Mouse (Mus musculus) adrenal gland, adult 18-20 months (tissue): ENCODE measurements around the gene Ssbp4. TPM values are rescaled to one million over a fixed set of nuclear protein-coding genes. Genes with fewer than 3 reads are reported as not detected.
A peak's percentile ranks its signal among the peaks of the same experiment; 100 is the strongest.
"Not testable (repeated sequence)": the region's sequence is repeated elsewhere in the genome, so short reads cannot be mapped to it uniquely, and the experiment has no call there.

Experiments
- DNase-seq, 2 experiments: peaks; one replicate each; pipeline ENCODE4 v3.0.0; 2021 to 2022; ENCODE audit warnings: low spot score in 2 of 2
- total RNA-seq, 2 experiments: library from RNA; stranded (reverse); gene quantifications; 1 replicate in 1 of 2; 2 replicates in 1 of 2; pipeline ENCODE4 v1.2.3; 2021

The Ssbp4 gene
- total RNA-seq, 2 experiments from 2014 or later: 78.5 to 86.9 TPM

DNA sequence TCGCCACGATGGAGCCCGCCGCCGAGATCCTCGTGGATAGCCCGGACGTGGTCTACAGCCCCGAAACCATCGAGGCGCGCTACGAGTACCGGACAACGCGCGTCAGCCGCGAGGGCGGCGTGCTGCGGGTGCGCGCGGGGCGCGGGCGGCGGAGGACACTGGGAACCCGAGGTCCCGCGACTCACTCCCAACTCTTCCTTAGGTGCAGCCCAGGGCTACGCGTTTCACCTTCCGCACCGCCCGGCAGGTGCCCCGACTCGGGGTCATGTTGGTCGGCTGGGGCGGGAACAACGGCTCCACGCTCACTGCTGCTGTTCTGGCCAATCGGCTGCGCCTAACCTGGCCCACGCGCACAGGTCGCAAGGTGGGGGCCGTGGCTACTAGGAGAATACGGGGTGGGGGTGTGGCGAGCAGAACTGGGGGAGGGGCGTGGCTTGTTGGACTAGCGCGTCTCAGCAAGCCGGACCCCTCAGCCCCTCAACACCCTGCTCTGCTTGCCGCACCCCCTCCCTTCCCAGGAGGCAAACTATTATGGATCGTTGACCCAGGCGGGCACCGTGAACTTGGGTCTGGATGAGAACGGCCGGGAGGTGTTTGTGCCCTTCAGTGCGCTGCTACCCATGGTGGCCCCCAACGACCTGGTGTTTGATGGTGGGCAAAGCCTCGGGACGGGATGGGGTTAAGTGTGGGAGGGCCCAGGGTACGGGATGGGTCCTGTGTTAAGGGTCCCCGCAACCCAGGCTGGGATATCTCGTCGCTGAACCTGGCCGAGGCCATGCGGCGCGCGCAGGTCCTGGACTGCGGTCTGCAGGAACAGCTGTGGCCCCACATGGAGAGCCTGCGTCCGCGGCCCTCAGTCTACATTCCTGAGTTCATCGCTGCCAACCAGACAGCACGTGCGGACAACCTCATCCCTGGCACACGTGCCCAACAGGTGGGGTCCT is 13.8 kb downstream of the Ssbp4 start:
- DNase-seq: no peak

GRCm38 (mm10) chr8:70593961-70594609 is 14.6 kb downstream of the Ssbp4 start, which contains the start of gene Isyna1:
Gene Isyna1 (plus strand): TSS chr8:70594373.
- peak; percentile 81 to 85 for DNase-seq

DNA sequence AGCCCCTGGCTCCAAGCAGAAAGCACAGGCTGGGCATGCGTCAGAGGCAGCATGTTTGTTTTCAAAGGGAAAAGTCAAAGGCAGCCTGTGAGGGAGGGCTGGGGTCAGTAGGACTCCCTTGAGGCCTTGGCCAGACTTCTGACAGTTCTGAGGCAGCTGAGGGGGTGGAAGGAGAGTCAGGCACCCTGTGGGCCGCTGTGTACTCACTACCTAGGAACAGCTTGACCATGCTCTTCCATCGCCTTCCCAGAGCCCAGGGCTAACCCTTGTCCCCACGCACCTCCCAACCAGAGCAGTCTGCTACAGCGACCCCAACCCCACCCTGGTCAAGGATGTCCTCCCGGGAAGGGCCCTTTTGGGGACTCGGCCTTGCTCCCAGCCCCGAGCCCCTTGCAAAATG is 15.5 kb downstream of the Ssbp4 start:
- DNase-seq: peak in 1 of 2 experiments; percentile 48

DNA sequence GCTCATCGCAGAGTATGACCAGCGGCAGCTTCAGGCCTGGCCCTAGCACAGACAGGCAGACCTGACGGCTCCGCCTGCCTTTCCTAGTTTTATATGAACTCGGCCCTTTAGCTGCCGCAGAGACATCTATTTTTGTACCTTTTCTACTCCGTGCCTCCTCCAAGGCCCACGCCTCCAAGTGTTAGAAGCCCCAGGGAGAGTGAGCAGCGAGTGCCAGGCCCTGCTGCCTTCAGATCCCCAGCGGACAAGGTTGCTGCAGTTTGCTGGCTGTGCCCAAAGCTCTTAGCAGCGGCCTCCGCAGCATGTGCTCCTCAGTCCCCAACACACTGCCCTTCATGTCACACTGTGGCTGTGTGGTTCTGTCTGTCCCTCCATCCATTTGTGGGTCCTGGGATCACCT is 17.1 kb downstream of the Ssbp4 start:
- DNase-seq: no peak

GRCm38 (mm10) chr8:70587955-70588354 is 20.7 kb downstream of the Ssbp4 start:
- DNase-seq: not testable (repeated sequence)

DNA sequence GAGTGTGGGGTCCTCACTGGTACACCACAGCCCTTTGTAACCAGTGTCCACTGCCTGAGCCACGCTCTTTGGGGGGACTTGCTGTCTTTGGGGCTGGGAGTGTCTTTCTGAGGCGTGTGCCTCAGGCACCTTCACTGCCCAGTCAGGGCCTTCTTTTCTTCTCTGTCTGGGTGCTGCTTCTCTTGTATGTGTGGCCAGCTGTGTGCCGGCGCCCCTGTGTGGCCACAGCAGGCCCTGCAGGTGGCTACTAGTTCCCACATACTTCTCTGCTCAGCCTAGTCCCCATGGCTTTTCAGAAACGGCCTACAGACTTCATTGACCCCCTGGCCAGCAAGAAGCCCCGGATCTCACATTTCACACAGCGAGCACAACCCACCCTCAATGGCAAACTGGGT is 23.4 kb downstream of the Ssbp4 start:
- peak in 1 of 2 experiments; percentile 60 for DNase-seq

DNA sequence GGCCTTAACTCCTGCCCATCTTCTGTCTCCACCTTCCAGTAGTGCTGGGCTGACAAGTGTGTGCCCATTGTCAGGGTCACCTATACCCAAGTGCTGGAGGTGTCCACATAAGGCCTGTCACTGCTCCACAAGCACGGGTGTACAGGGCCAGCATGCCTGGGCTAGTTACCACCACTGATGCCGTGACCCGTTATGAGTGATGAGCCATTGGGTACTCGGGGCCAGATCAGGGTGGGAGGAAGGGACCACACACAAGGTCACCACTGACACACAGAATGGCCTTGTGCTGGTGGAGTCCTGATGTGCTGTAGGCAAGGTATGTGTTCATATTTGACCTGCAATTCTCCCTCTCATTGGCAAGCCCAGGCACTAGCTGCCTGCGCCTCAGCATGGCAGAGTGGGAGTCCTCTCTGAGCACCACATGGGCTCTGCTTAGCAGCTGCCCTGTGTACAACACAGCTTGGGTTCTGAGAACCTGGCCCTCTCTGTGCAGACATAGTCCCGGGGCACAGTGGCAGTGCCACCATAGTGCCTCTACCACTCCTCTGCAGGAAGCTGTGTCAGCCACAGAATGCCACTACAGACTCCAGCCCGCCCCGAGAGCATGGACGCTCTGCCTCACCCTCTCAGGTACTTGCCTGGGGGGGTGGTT is 23.9 kb downstream of the Ssbp4 start:
- no peak for DNase-seq

- no peak for DNase-seq
These were observed 24.9 kb downstream of the Ssbp4 start for GRCm38 (mm10) chr8:70583476-70584387.

DNA sequence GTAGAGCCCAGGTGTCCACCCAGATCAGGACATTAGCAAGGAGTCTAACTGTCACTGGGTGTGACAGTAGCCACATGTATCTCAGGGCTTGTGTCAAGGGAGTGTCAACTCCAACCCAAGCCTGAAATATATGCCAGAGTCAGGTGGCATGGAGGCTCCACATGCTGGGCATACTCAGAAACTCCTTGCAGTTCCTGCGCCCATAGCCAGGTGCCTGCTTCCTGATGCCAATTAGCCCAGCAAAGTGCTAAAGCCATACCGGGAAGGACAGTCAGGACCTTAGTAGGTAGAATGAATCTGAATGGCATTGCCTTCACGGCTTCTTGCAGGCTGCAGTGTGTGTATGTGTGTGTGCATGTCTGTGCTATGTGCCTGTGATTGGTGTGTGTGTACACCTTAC is 31.5 kb downstream of the Ssbp4 start:
- no peak for DNase-seq

- peak in 1 of 2 experiments; percentile 68 for DNase-seq
These were observed 33.8 kb downstream of the Ssbp4 start for GRCm38 (mm10) chr8:70574915-70575314.

GRCm38 (mm10) chr8:70574302-70574701 is 34.4 kb downstream of the Ssbp4 start:
- DNase-seq: no peak

GRCm38 (mm10) chr8:70570990-70571389 is 37.7 kb downstream of the Ssbp4 start:
- DNase-seq: no peak

DNA sequence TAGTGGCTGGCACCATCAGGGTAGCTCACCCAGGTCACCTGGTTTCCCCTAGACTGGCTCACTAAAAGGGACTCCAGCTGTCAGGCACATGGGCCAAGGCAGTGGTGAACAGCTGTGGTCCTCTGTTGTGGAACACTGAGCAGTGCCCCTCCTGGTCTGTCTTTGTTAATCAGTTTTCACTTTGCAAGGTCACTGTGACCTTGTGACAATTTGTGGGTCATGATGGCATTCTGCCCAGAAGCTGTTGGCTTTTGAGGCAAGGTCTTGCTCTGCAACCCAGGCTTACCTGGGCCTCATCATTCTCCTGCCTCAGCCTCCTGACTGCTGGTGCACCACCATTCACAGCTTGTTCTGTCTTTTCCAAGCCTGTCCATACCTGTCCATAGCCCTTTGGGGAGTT is 38.3 kb downstream of the Ssbp4 start:
- DNase-seq: no peak

GRCm38 (mm10) chr8:70565561-70565960 is 43.1 kb downstream of the Ssbp4 start:
- no peak for DNase-seq

GRCm38 (mm10) chr8:70564696-70565235 is 43.9 kb downstream of the Ssbp4 start:
- no peak for DNase-seq

GRCm38 (mm10) chr8:70563763-70564387 is 44.8 kb downstream of the Ssbp4 start:
- DNase-seq: no peak

DNA sequence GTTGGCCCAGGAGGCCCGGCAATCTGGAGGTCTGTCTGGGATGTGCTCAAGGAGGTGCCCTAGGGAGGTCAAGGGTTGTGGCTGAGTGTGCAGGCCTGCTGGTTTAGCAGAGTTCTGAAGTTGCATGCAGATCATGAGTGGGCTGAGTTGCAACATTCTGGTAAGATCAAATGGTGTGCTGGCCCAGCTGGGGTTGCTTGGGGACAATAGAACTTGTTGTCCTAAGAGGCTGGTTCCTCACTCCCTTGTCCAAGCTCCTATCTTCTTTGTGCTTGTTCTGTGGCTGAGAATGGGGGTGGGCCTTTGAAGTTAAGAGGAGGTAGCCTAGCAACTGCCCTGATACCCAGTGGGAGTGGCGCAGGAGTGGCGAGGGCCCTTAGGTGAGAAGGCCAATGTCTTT is 45.9 kb downstream of the Ssbp4 start:
- DNase-seq: no peak

- DNase-seq: no peak
These were observed 46.7 kb downstream of the Ssbp4 start for GRCm38 (mm10) chr8:70561809-70562535.

- DNase-seq: no peak
These were observed 47.3 kb downstream of the Ssbp4 start for GRCm38 (mm10) chr8:70561357-70561756.
